8 mouse cellular contexts compared by ENCODE assay signal in genomic region chr8:88361708-88362428, GRCm38 (mm10). TPM values are rescaled to one million over a fixed set of nuclear protein-coding genes. Genes with fewer than 3 reads are reported as not detected.
DNase-seq lines count a peak whose midpoint lies in the region; ATAC-seq lines count a peak whose summit lies in the region.

Brd7 (minus strand) TSS chr8:88362194.

- H3K27me3 ChIP-seq in intestine, embryonic 16.5 days (replicated peaks; ENCODE audit: control insufficient read depth, insufficient read depth, low read length): no peaks in the 10 kb centered on the region
- H3K27me3 ChIP-seq in midbrain, embryonic 10.5 days (ENCODE audit: low read depth, poor library complexity, severe bottlenecking): peaks cover 12% of the 10 kb centered on the region

- no peaks in the 10 kb centered on the region for H3K9me3 ChIP-seq in intestine, embryonic 16.5 days (ENCODE audit: control insufficient read depth, low read length)
- no peaks in the 10 kb centered on the region for H3K9me3 ChIP-seq in midbrain, embryonic 10.5 days (replicated peaks)

- peak within 1 kb of the TSS; percentile 99 for H3K4me3 ChIP-seq in intestine, embryonic 16.5 days (ENCODE audit: low read length)
- H3K4me3 ChIP-seq in midbrain, embryonic 10.5 days: peak within 1 kb of the TSS; percentile 100

- ATAC-seq in intestine, embryonic 16.5 days: peak; percentile 91

- peak within 1 kb of the TSS; percentile 80 for H3K4me2 ChIP-seq in intestine, embryonic 16.5 days (ENCODE audit: low read depth, low read length)

- H3K4me1 ChIP-seq in intestine, embryonic 16.5 days (ENCODE audit: control insufficient read depth, insufficient read depth, low read length): peaks cover 15% of the 10 kb centered on the region
- peaks cover 21% of the 10 kb centered on the region for H3K4me1 ChIP-seq in midbrain, embryonic 10.5 days

- under 1% methylated on average over 91 of the region's 91 CpGs for WGBS in intestine, embryonic 16.5 days
- under 1% methylated on average over 89 of the region's 91 CpGs for WGBS in midbrain, embryonic 10.5 days

- peak within 1 kb of the TSS; percentile 98 for H3K9ac ChIP-seq in intestine, embryonic 16.5 days (ENCODE audit: low read depth, low read length)

- intact Hi-C loops in left cerebral cortex, postnatal 36 days (cut with DNase I): loop anchor here (2.0 to 10.0 kb wide), 5 partner anchors 90 to 395 kb away; partner anchors contain the start of gene Nkd1

- H3K27ac ChIP-seq in intestine, embryonic 16.5 days (ENCODE audit: low read length): peak within 1 kb of the TSS; percentile 87
- peak within 1 kb of the TSS; percentile 98 for H3K27ac ChIP-seq in midbrain, embryonic 10.5 days (replicated peaks)

- peak; percentile 55 for DNase-seq in adrenal gland, adult 8-10 months
- DNase-seq in embryo, embryonic 11.5 days (ENCODE audit: low read depth, low spot score): peak; percentile 68
- DNase-seq in gastrocnemius, postnatal 4 days (ENCODE audit: low spot score in 2 of 2): peak; percentile 87
- DNase-seq in left cerebral cortex, postnatal 36 days (ENCODE audit: low spot score in 2 of 2): peak; percentile 89 to 94
- peak; percentile 84 for DNase-seq in midbrain, embryonic 10.5 days (ENCODE audit: low spot score)
- peak; percentile 39 to 61 for DNase-seq in right cerebral cortex, postnatal 36 days (ENCODE audit: low spot score in 2 of 2)
- peak; percentile 85 to 87 for DNase-seq in urinary bladder, postnatal 4 days (ENCODE audit: low spot score in 2 of 2)

- H3K36me3 ChIP-seq in intestine, embryonic 16.5 days (ENCODE audit: control insufficient read depth, insufficient read depth, low read length): peaks cover 9% of the 10 kb centered on the region
- H3K36me3 ChIP-seq in midbrain, embryonic 10.5 days: peaks cover 29% of the 10 kb centered on the region

RNA-seq across cellular contexts. Expression of gene Brd7, which starts in this region (rescaled TPM):
- total RNA-seq in adrenal gland, adult 8-10 months (2022): 10 to 100 TPM; 58.0 to 82.4 (median 64.5) TPM
- total RNA-seq in gastrocnemius, postnatal 4 days (2021): 10 to 100 TPM; 71.1 to 71.9 TPM
- polyA plus RNA-seq in intestine, embryonic 16.5 days (2015; fragmentation: Nextera tagmentation; extraction: Ambion mirVana): 32.9 and 38.8 TPM in 2 replicates
- total RNA-seq in left cerebral cortex, postnatal 36 days (2021): 10 to 100 TPM; 48.2 to 66.4 TPM
- 76.9 and 82.6 TPM in 2 replicates for polyA plus RNA-seq in midbrain, embryonic 10.5 days (2016; fragmentation: Nextera tagmentation; extraction: Ambion mirVana)

Comparison
In these comparisons a context has a peak if more than half of its experiments do, and no peak if none do; other contexts are left out.
1. Peak in every context shown above with its lines: DNase-seq, ATAC-seq, H3K4me3 ChIP-seq and H3K27ac ChIP-seq.